Mouse (Mus musculus) lung, adult 2 months (tissue): ENCODE measurements around the gene 6430548M08Rik. TPM values are rescaled to one million over a fixed set of nuclear protein-coding genes. Genes with fewer than 3 reads are reported as not detected.

ENCODE experiments used
- DNase-seq: peaks from one replicate; pipeline ENCODE4 v3.0.0; 2022
- H3K4me1 ChIP-seq: fragments of 200-500 bp; 2 replicates; pipeline ENCODE4 v1.6.1; 2011; ENCODE audit warnings: low read length; ENCODE audit not compliant: control insufficient read depth, insufficient read depth
- H3K4me3 ChIP-seq: fragments of 200-500 bp; replicated peaks from 2 replicates; pipeline ENCODE3; 2011; ENCODE audit warnings: low read depth, mild to moderate bottlenecking, control low read depth, low read length; ENCODE audit errors: extremely low read depth
- CTCF ChIP-seq: fragments of 200-500 bp; IDR thresholded peaks from 2 replicates; pipeline ENCODE4 v1.5.1; 2011; ENCODE audit warnings: mild to moderate bottlenecking, low read length, control low read depth; ENCODE audit not compliant: insufficient read depth
- POLR2A ChIP-seq: fragments of 200-500 bp; IDR thresholded peaks from 2 replicates; pipeline ENCODE4 v1.6.1; 2011; ENCODE audit warnings: low read depth, mild to moderate bottlenecking, control low read depth, low read length, borderline replicate concordance; ENCODE audit errors: extremely low read depth
- WGBS: fragments of 180-500 bp; shearing (Covaris S2); methylation state at CpG from one replicate; pipeline ENCODE4 v1.1.7; 2018; 5-methylcytosine and 5-hydroxymethylcytosine counted together
- polyA plus RNA-seq: library from polyadenylated mRNA; depleted of rRNA; stranded (reverse); fragments of >200 nt; gene quantifications from 2 replicates; pipeline ENCODE4 v1.2.3, GENCODE M21; 2012

The 6430548M08Rik gene
- polyA plus RNA-seq, 1 experiment = 46.1 TPM

- peaks cover 16% of the 10 kb centered on the region for H3K4me1 ChIP-seq
- no peak for DNase-seq
- no peak overlapping the region for H3K4me3 ChIP-seq
- no peak for TF ChIP-seq CTCF
- TF ChIP-seq POLR2A = no peak
- 75% methylated on average over 5 of the region's 5 CpGs for WGBS
Measured at GRCm38 (mm10) chr8:120118847-120119246, 4.9 kb downstream of the 6430548M08Rik start.

- TF ChIP-seq CTCF = no peak
- no peak for TF ChIP-seq POLR2A
- WGBS = 78% methylated on average over 3 of the region's 3 CpGs
- no peak for DNase-seq
- Histone ChIP-seq H3K4me1 (peaks cover 20% of the 10 kb centered on the region), H3K4me3 (no peak overlapping the region)
Measured at GRCm38 (mm10) chr8:120119429-120119828, 5.5 kb downstream of the 6430548M08Rik start.

DNA sequence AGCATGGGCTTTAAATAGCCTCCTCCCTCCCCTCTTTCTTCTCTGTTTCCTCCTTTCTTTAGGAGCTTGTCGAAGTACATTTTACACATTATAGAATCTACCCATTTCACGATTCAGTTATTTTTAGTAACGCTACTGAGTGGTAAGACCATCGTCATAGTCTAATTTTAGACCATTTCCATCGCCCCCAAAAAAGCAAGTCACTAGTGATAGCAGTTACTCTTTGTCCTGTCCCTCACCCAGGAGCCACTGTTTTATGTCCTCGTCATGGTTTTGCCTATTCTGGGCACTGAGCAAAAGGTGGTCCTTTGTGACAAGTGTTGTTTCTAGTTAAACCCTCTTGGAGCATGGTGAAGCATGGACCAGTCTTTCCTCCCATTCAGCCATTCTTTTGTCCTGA, 6.0 kb downstream of the 6430548M08Rik start:
- no peak for DNase-seq
- TF ChIP-seq POLR2A (no peak), CTCF (no peak)
- WGBS = 55% methylated on average over 6 of the region's 6 CpGs
- Histone ChIP-seq H3K4me1 (peaks cover 24% of the 10 kb centered on the region), H3K4me3 (no peak overlapping the region)

- Histone ChIP-seq H3K4me1 (peaks cover 23% of the 10 kb centered on the region), H3K4me3 (no peak overlapping the region)
- TF ChIP-seq CTCF (no peak), POLR2A (no peak)
- DNase-seq = no peak
- WGBS = 54% methylated on average over 5 of the region's 5 CpGs
Measured at GRCm38 (mm10) chr8:120120951-120121350, 7.0 kb downstream of the 6430548M08Rik start.

- TF ChIP-seq CTCF = no peak
- TF ChIP-seq POLR2A = peak; percentile 48; the same call in 1 of the 2 replicates
- Histone ChIP-seq H3K4me1 (peaks cover 16% of the 10 kb centered on the region), H3K4me3 (no peak overlapping the region)
- DNase-seq = no peak
- 24% methylated on average over 6 of the region's 6 CpGs for WGBS
Measured at GRCm38 (mm10) chr8:120124261-120124660, 10.3 kb downstream of the 6430548M08Rik start.

- Histone ChIP-seq H3K4me1 (peaks cover 16% of the 10 kb centered on the region), H3K4me3 (no peak overlapping the region)
- no peak for DNase-seq
- TF ChIP-seq POLR2A = no peak
- TF ChIP-seq CTCF = no peak
- 66% methylated on average over 7 of the region's 7 CpGs for WGBS
Measured at GRCm38 (mm10) chr8:120124836-120125389, 11.0 kb downstream of the 6430548M08Rik start.

DNA sequence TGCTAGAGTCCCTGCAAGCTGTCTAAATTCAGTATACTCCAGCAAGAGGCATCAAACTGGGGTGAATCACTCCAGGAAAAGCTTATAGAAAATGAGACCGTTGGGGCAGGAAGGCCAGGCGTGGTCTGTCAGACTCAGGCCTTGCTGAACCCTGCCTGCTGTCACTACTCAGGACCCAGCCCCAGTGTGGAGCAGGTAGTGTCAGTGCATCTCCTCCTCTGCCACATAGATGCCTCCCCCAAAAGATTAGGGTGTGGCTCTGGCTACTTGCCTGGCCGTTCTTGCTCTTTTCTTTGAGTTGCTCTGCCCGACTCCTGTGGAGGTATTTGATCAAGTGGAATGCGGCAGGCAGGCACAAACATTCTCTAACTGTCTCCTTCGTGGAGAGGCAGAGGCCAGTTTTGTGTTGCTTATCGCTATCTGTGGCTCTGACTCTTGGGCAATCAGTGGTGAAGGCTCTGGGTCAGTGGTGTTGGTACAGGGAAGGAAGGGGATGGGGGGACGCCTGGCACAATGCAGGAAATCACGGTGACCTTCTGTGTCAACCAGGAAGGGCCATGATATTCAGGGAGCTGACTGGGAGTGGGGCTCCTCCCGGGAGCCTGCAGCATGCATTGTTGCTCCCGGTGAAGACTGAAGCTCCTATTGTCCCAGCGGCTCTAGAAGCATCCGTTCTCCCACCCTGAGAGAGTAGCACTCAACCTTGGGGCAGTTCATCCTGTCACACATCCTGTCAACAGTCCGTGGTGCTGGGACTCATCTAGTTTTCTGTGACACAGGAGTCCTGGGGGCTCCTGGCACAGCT, 12.6 kb downstream of the 6430548M08Rik start:
- DNase-seq = no peak
- 17% methylated on average over 14 of the region's 14 CpGs for WGBS
- no peak for TF ChIP-seq CTCF
- peak; percentile 41; the same call in 1 of the 2 replicates for TF ChIP-seq POLR2A
- H3K4me1 ChIP-seq = peaks cover 16% of the 10 kb centered on the region
- no peak overlapping the region for H3K4me3 ChIP-seq

GRCm38 (mm10) chr8:120129547-120129946, 15.6 kb downstream of the 6430548M08Rik start:
- H3K4me3 ChIP-seq = no peak overlapping the region
- DNase-seq = no peak
- TF ChIP-seq CTCF (no peak), POLR2A (no peak)
- 75% methylated on average over 4 of the region's 4 CpGs for WGBS
- H3K4me1 ChIP-seq = peaks cover 17% of the 10 kb centered on the region

- no peak overlapping the region for H3K4me3 ChIP-seq
- WGBS = 77% methylated on average over 8 of the region's 8 CpGs
- H3K4me1 ChIP-seq = peaks cover 12% of the 10 kb centered on the region
- TF ChIP-seq CTCF (no peak), POLR2A (no peak)
- DNase-seq = no peak
Measured at GRCm38 (mm10) chr8:120131158-120131557, 17.2 kb downstream of the 6430548M08Rik start.

- no peak for DNase-seq
- Histone ChIP-seq H3K4me3 (no peak overlapping the region), H3K4me1 (peaks cover 13% of the 10 kb centered on the region)
- WGBS = 66% methylated on average over 7 of the region's 7 CpGs
- TF ChIP-seq CTCF = no peak
- no peak for TF ChIP-seq POLR2A
Measured at GRCm38 (mm10) chr8:120133169-120133568, 19.2 kb downstream of the 6430548M08Rik start.
